Mouse (Mus musculus): ENCODE data around the gene Dctn5.

DNA sequence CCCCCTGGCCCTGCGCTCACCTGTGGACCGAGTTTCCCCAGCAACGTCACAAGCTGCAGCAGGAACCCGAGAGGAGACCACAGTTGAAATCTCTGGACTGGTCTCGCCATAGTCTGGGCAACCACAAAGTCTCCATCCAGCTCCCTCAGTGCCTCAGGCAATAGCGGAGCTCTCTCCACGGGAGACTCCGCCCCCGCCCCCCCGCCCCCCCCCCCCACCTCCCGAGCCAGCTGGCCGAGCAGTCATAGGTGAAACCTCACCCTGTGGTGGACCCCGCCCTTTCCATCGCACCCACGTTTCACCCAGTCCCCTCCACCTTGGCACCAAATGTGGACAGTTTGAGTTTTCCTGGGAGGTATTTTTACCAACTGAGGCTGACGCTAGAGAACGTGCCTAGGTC, 53.2 kb downstream of the Dctn5 start, which contains the start of gene Ern2:
- TF ChIP-seq POLR2A (IDR thresholded peaks at IDR 0.05; ENCODE audit: insufficient read depth, low read depth, low read length) (no peak), CTCF (IDR thresholded peaks at IDR 0.05) (no peak)

Measured in heart, adult 2 months (tissue).